Comparison of ENCODE assay signal across 16 mouse cellular contexts in the genomic region with DNA sequence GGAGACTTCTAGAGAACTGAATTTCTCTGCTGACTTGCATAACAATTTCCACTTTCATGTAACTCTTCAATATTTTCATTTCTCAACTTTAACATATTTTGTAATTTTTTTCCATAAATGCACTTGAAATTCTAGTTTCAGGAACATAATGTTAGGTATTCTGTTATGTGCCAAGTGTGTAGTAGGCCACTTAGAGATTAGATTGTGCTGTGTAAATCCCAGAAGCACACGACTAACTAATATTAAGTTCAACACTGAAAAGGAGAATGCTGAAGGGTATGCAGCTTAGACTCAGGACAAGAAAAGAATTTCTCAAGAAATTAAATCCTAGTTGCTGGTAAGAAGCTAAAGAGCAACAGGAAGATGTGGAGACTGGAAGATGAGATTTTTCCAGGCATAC.
"Had no signal": no experiment of that assay in that cellular context is flagged by ENCODE, and none has a peak within 500 bp of the region (broad histone marks: within the 10 kb centered on the region; RNA-seq: fewer than 3 reads in every experiment).

No protein-coding gene starts in this region.

- H3K27me3 ChIP-seq: neural tube, embryonic 13.5 days; neural tube, embryonic 15.5 days; stomach, embryonic 15.5 days had no signal

- H3K4me1 ChIP-seq: neural tube, embryonic 13.5 days; neural tube, embryonic 15.5 days; stomach, embryonic 15.5 days had no signal

- H3K9ac ChIP-seq: neural tube, embryonic 13.5 days; neural tube, embryonic 15.5 days; stomach, embryonic 15.5 days had no signal

- H3K9me3 ChIP-seq: neural tube, embryonic 13.5 days; neural tube, embryonic 15.5 days; stomach, embryonic 15.5 days had no signal

- H3K4me2 ChIP-seq: neural tube, embryonic 13.5 days; neural tube, embryonic 15.5 days; stomach, embryonic 15.5 days had no signal

- H3K4me3 ChIP-seq: neural tube, embryonic 13.5 days; neural tube, embryonic 15.5 days; stomach, embryonic 15.5 days had no signal

- DNase-seq: retina, postnatal 1 day; right cerebral cortex, adult 18-20 months; right cerebral cortex, postnatal 14 days; right cerebral cortex, postnatal 25 days; right cerebral cortex, postnatal 4 days; spleen, adult 18-20 months; thymus, adult 18-20 months; thymus, adult 2 months; thymus, postnatal 14 days; thymus, postnatal 25 days; thymus, postnatal 36 days; thymus, postnatal 4 days had no signal

- H3K27ac ChIP-seq: neural tube, embryonic 13.5 days; neural tube, embryonic 15.5 days; stomach, embryonic 15.5 days; stomach, postnatal 0 days had no signal

- H3K36me3 ChIP-seq: neural tube, embryonic 13.5 days; neural tube, embryonic 15.5 days; stomach, embryonic 15.5 days had no signal
